Mouse (Mus musculus): ENCODE measurements around the gene Myrf. TPM values are rescaled to one million over a fixed set of nuclear protein-coding genes. Genes with fewer than 3 reads are reported as not detected.

Myrf gene
- polyA plus RNA-seq, 2 experiments = 3.5 to 6.4 TPM

DNA sequence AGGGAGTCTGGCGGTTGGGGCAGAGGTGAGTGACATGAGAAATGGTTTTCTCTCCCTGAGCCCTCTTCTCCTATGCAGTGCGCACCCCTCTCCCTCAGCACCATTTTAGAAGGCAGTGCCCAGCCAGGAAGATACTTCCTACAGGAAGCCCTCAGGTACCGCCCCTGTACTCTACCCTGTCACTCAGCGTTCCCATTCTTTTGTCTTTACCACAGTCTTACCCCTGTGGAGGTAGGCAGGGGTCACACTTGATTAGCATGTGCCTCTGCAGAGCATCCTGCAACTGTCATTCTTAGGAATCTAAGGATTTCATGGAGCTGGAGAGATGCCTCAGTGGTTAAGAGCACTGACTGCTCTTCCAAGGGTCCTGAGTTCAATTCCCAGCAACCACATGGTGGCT, 17.0 kb downstream of the Myrf start:
- H3K4me3 ChIP-seq (ENCODE audit: insufficient read depth in 1 of 2, low read depth in 2 of 2, low read length in 2 of 2) = no peak overlapping the region
- TF ChIP-seq CTCF (IDR thresholded peaks at IDR 0.05; ENCODE audit: low read depth) (no peak), EP300 (IDR thresholded peaks at IDR 0.05; ENCODE audit: low read depth) (no peak)
- DNase-seq (ENCODE audit: low read depth in 3 of 3, low spot score in 3 of 3) (no peak), ATAC-seq (ENCODE audit: insufficient read depth) (no peak)
- H3K9me3 ChIP-seq (ENCODE audit: control insufficient read depth, low read length) = no peaks in the 10 kb centered on the region
- H3K27ac ChIP-seq = no peak overlapping the region
- H3K36me3 ChIP-seq (replicated peaks; ENCODE audit: control insufficient read depth, insufficient read depth, low read depth) = no peaks in the 10 kb centered on the region
- no peak overlapping the region for H3K4me2 ChIP-seq (ENCODE audit: low read depth)
- H3K27me3 ChIP-seq (ENCODE audit: control insufficient read depth, insufficient read depth, low read length) = no peaks in the 10 kb centered on the region
- H3K9ac ChIP-seq (replicated peaks) = no peak overlapping the region
- H3K4me1 ChIP-seq (replicated peaks; ENCODE audit: control insufficient read depth in 2 of 2, insufficient read depth in 2 of 2, low read length in 1 of 2) = peaks cover 0 to 8% of the 10 kb centered on the region in 2 experiments; a peak in 1 of 4 replicates
- 37% methylated on average over 4 of the region's 4 CpGs for WGBS (ENCODE audit: insufficient replicate concordance)

- ATAC-seq (ENCODE audit: insufficient read depth) (no peak), DNase-seq (ENCODE audit: low read depth in 3 of 3, low spot score in 3 of 3) (no peak)
- H3K9ac ChIP-seq (replicated peaks) = no peak overlapping the region
- H3K9me3 ChIP-seq (ENCODE audit: control insufficient read depth, low read length) = no peaks in the 10 kb centered on the region
- no peak for TF ChIP-seq EP300 (IDR thresholded peaks at IDR 0.05; ENCODE audit: low read depth)
- TF ChIP-seq CTCF (IDR thresholded peaks at IDR 0.05; ENCODE audit: low read depth) = no peak
- H3K36me3 ChIP-seq (replicated peaks; ENCODE audit: control insufficient read depth, insufficient read depth, low read depth) = no peaks in the 10 kb centered on the region
- H3K4me2 ChIP-seq (ENCODE audit: low read depth) = no peak overlapping the region
- no peak overlapping the region for H3K4me3 ChIP-seq (ENCODE audit: insufficient read depth in 1 of 2, low read depth in 2 of 2, low read length in 2 of 2)
- H3K4me1 ChIP-seq (replicated peaks; ENCODE audit: control insufficient read depth in 2 of 2, insufficient read depth in 2 of 2, low read length in 1 of 2) = peaks cover 0 to 8% of the 10 kb centered on the region in 2 experiments; a peak in 1 of 4 replicates
- H3K27me3 ChIP-seq (ENCODE audit: control insufficient read depth, insufficient read depth, low read length) = no peaks in the 10 kb centered on the region
- WGBS (ENCODE audit: insufficient replicate concordance) = 27% methylated on average over 8 of the region's 8 CpGs
- no peak overlapping the region for H3K27ac ChIP-seq
Measured at GRCm38 (mm10) chr19:10222656-10223055, 17.9 kb downstream of the Myrf start.

- 40% methylated on average over 4 of the region's 4 CpGs for WGBS (ENCODE audit: insufficient replicate concordance)
- no peak overlapping the region for H3K27ac ChIP-seq
- no peaks in the 10 kb centered on the region for H3K36me3 ChIP-seq (replicated peaks; ENCODE audit: control insufficient read depth, insufficient read depth, low read depth)
- H3K4me2 ChIP-seq (ENCODE audit: low read depth) = no peak overlapping the region
- no peaks in the 10 kb centered on the region for H3K27me3 ChIP-seq (ENCODE audit: control insufficient read depth, insufficient read depth, low read length)
- TF ChIP-seq CTCF (IDR thresholded peaks at IDR 0.05; ENCODE audit: low read depth) (no peak), EP300 (IDR thresholded peaks at IDR 0.05; ENCODE audit: low read depth) (no peak)
- no peak overlapping the region for H3K4me3 ChIP-seq (ENCODE audit: insufficient read depth in 1 of 2, low read depth in 2 of 2, low read length in 2 of 2)
- DNase-seq (ENCODE audit: low read depth in 3 of 3, low spot score in 3 of 3) (no peak), ATAC-seq (ENCODE audit: insufficient read depth) (no peak)
- no peaks in the 10 kb centered on the region for H3K9me3 ChIP-seq (ENCODE audit: control insufficient read depth, low read length)
- no peak overlapping the region for H3K9ac ChIP-seq (replicated peaks)
- H3K4me1 ChIP-seq (replicated peaks; ENCODE audit: control insufficient read depth in 2 of 2, insufficient read depth in 2 of 2, low read length in 1 of 2) = peaks cover 0 to 8% of the 10 kb centered on the region in 2 experiments; a peak in 1 of 4 replicates
Measured at GRCm38 (mm10) chr19:10221585-10221984, 19.0 kb downstream of the Myrf start.

DNA sequence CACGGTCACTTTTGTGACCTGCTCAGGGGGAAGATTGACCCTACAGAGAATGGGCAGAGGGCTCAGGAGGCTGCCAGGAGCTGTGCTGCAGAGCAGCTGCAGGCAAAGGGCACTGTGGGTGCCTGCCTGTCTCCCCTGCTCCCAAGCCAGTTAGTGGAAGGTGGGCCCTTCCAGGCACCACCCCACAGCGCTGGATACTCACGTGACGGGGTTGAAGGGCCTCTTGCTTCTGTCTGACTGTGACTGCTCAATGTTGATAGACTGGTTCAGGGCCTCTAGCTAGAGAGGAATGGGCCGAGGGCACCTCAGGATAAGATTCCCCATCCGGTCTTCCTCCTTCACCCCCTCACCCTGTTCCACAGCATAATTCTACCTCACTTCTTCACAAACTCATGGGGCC, 21.0 kb downstream of the Myrf start:
- TF ChIP-seq EP300 (IDR thresholded peaks at IDR 0.05; ENCODE audit: low read depth) = no peak
- no peak for TF ChIP-seq CTCF (IDR thresholded peaks at IDR 0.05; ENCODE audit: low read depth)
- H3K36me3 ChIP-seq (replicated peaks; ENCODE audit: control insufficient read depth, insufficient read depth, low read depth) = no peaks in the 10 kb centered on the region
- ATAC-seq (ENCODE audit: insufficient read depth) (no peak), DNase-seq (ENCODE audit: low read depth in 3 of 3, low spot score in 3 of 3) (no peak)
- H3K4me1 ChIP-seq (replicated peaks; ENCODE audit: control insufficient read depth in 2 of 2, insufficient read depth in 2 of 2, low read length in 1 of 2) = 0 out of 4 replicates have a peak, but pooled peaks cover 0 to 2% of the 10 kb centered on the region in 2 experiments
- H3K4me3 ChIP-seq (ENCODE audit: insufficient read depth in 1 of 2, low read depth in 2 of 2, low read length in 2 of 2) = no peak overlapping the region
- 57% methylated on average over 6 of the region's 6 CpGs for WGBS (ENCODE audit: insufficient replicate concordance)
- no peak overlapping the region for H3K9ac ChIP-seq (replicated peaks)
- H3K27me3 ChIP-seq (ENCODE audit: control insufficient read depth, insufficient read depth, low read length) = no peaks in the 10 kb centered on the region
- no peak overlapping the region for H3K4me2 ChIP-seq (ENCODE audit: low read depth)
- H3K9me3 ChIP-seq (ENCODE audit: control insufficient read depth, low read length) = no peaks in the 10 kb centered on the region
- no peak overlapping the region for H3K27ac ChIP-seq

GRCm38 (mm10) chr19:10219108-10219507, 21.4 kb downstream of the Myrf start:
- H3K27me3 ChIP-seq (ENCODE audit: control insufficient read depth, insufficient read depth, low read length) = no peaks in the 10 kb centered on the region
- no peaks in the 10 kb centered on the region for H3K9me3 ChIP-seq (ENCODE audit: control insufficient read depth, low read length)
- 0 out of 4 replicates have a peak, but pooled peaks cover 0 to 2% of the 10 kb centered on the region in 2 experiments for H3K4me1 ChIP-seq (replicated peaks; ENCODE audit: control insufficient read depth in 2 of 2, insufficient read depth in 2 of 2, low read length in 1 of 2)
- WGBS (ENCODE audit: insufficient replicate concordance) = 35% methylated on average over 3 of the region's 3 CpGs
- peak; percentile 25; the same call in 1 of the 2 replicates for ATAC-seq (ENCODE audit: insufficient read depth)
- H3K4me3 ChIP-seq (ENCODE audit: insufficient read depth in 1 of 2, low read depth in 2 of 2, low read length in 2 of 2) = no peak overlapping the region
- no peak overlapping the region for H3K4me2 ChIP-seq (ENCODE audit: low read depth)
- DNase-seq (ENCODE audit: low read depth in 3 of 3, low spot score in 3 of 3) = peak in 2 of 3 experiments; percentile 41 to 45
- peak; percentile 76 for TF ChIP-seq CTCF (IDR thresholded peaks at IDR 0.05; ENCODE audit: low read depth)
- TF ChIP-seq EP300 (IDR thresholded peaks at IDR 0.05; ENCODE audit: low read depth) = no peak
- no peaks in the 10 kb centered on the region for H3K36me3 ChIP-seq (replicated peaks; ENCODE audit: control insufficient read depth, insufficient read depth, low read depth)
- no peak overlapping the region for H3K9ac ChIP-seq (replicated peaks)
- H3K27ac ChIP-seq = no peak overlapping the region
